Mouse (Mus musculus): ENCODE measurements around the gene Uhrf1bp1.

Gene Uhrf1bp1

DNA sequence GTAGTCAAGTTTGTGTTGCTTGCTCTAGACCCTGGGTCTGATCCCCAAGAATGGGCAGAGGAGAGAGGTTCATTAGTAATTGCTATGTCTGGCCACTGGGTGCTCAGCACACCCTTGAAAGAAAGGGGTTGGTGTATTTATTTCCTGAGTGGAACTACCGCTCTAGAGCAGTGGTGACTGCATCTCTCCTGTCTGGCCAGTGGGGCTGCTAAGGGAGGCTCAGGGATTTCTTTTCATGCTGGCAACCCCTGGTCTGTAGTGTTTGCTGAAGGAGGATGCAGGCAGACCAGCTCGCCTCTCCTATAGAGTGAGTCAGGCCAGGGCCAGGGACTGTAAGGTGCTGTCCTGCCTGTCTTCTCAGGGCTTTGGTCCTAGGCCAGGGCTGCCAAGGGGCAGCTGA lies 90.9 kb downstream of the Uhrf1bp1 start:
- DNase-seq (ENCODE audit: low read depth, low spot score): no peak
